Mouse (Mus musculus) forebrain, embryonic 14.5 days (tissue): ENCODE measurements at regions not wholly inside any gene's neighbourhood (a gene's known extent, or its start where the extent isn't known, plus 50 kb on each side); places are given as distances from the start of the nearest gene placed in this dataset.

Experiments used
- ATAC-seq: fragments of 200-750 bp; cut with Nextera tagmentation; 2 replicates; pipeline ENCODE4 v1.8.0; 2017; ENCODE audit warnings: mild to moderate bottlenecking, moderate library complexity
- DNase-seq: peaks from one replicate; pipeline ENCODE4 v3.0.0-alpha.2; 2015; ENCODE audit warnings: low spot score
- H3K27ac ChIP-seq: fragments of 300-500 bp; sonication (generic); 2 replicates; pipeline ENCODE4 v1.5.1; 2014; ENCODE audit warnings: low read depth, mild to moderate bottlenecking, control low read depth, low read length, moderate library complexity
- H3K27me3 ChIP-seq: fragments of 300-500 bp; sonication (generic); replicated peaks from 2 replicates; pipeline ENCODE4 v1.6.1; 2014; ENCODE audit warnings: low read length, control low read depth, mixed read lengths; ENCODE audit not compliant: control insufficient read depth, insufficient read depth
- H3K36me3 ChIP-seq: fragments of 300-500 bp; sonication (generic); 2 replicates; pipeline ENCODE4 v1.6.1; 2014; ENCODE audit warnings: low read length, control low read depth; ENCODE audit not compliant: control insufficient read depth, insufficient read depth
- H3K4me1 ChIP-seq: fragments of 300-500 bp; sonication (generic); 2 replicates; pipeline ENCODE4 v1.6.1; 2014; ENCODE audit warnings: antibody characterized with exemption, low read length, control low read depth; ENCODE audit not compliant: control insufficient read depth, insufficient read depth
- H3K4me2 ChIP-seq: fragments of 300-500 bp; sonication (generic); 2 replicates; pipeline ENCODE4 v1.6.1; 2014; ENCODE audit warnings: mild to moderate bottlenecking, control low read depth, low read length
- H3K4me3 ChIP-seq: fragments of 300-500 bp; sonication (generic); 2 replicates; pipeline ENCODE4 v1.5.1; 2014; ENCODE audit warnings: low read depth, low read length, control low read depth
- H3K9ac ChIP-seq: fragments of 300-500 bp; sonication (generic); 2 replicates; pipeline ENCODE4 v1.6.1; 2014; ENCODE audit warnings: mild to moderate bottlenecking, low read length, control low read depth, moderate library complexity
- H3K9me3 ChIP-seq: fragments of 300-500 bp; sonication (generic); replicated peaks from 2 replicates; pipeline ENCODE4 v1.6.1; 2016; ENCODE audit warnings: low read length, control low read depth, mixed read lengths; ENCODE audit not compliant: control insufficient read depth
- WGBS: fragments of 180-500 bp; shearing (Covaris S2); extraction: QIAGEN DNeasy Blood & Tissue Kit; methylation state at CpG from one replicate; pipeline ENCODE4 v1.1.7; 2014; 5-methylcytosine and 5-hydroxymethylcytosine counted together

DNA sequence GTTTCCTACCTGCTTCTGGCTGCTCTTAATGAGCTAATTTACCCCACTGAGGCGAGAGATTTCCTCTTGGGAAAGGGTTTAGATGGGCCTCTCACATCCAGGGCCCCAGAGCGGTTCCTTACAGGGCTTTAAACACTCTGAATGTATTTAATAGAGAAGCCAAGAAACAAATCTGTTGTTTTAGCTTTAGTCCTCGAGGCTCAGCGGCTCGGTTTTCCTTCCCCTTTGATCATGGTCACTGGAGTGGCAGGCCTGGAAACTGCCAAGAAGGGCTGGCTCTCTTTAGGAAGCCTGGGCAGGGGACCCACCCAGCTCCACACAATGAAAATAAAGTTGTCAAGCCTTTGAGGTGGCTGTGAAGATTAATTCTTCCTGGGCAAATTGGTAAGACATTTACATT, 127.5 kb upstream of the Jag1 start:
- no peaks in the 10 kb centered on the region for H3K36me3 ChIP-seq
- H3K4me2 ChIP-seq, result no peak overlapping the region
- 2% methylated on average over 5 of the region's 5 CpGs for WGBS
- ATAC-seq, result peak; percentile 91
- H3K9ac ChIP-seq, result no peak overlapping the region
- peak; percentile 86 for DNase-seq
- no peaks in the 10 kb centered on the region for H3K9me3 ChIP-seq
- no peaks in the 10 kb centered on the region for H3K27me3 ChIP-seq
- peaks cover 4% of the 10 kb centered on the region for H3K4me1 ChIP-seq
- H3K4me3 ChIP-seq, result no peak overlapping the region
- H3K27ac ChIP-seq, result no peak overlapping the region

DNA sequence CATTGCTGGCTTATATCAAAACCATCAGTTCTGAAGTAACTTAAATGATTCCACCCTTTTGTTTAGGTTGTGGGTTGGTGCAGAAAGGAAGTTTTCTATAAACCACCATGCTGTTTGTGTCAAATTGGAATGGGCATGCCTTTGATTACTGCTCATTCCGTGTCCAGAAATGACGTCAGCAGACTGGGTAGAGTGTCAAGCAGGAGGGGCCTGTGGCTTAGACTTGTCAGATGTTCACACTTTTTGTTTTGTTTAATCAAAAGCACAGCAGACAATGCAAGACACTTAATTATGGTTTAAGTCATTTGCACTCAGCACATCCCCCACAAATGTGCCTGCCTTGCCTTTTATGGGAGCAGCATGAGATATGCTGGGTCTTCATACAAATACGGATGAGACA, 120.5 kb upstream of the Jag1 start:
- DNase-seq (peak; percentile 35), ATAC-seq (peak; percentile 62)
- Histone ChIP-seq H3K27ac (no peak overlapping the region), H3K9ac (no peak overlapping the region), H3K4me2 (no peak overlapping the region), H3K27me3 (no peaks in the 10 kb centered on the region), H3K9me3 (no peaks in the 10 kb centered on the region), H3K36me3 (no peaks in the 10 kb centered on the region), H3K4me1 (peaks cover 5% of the 10 kb centered on the region; the same call in 1 of the 2 replicates), H3K4me3 (no peak overlapping the region)
- 28% methylated on average over 3 of the region's 3 CpGs for WGBS

DNA sequence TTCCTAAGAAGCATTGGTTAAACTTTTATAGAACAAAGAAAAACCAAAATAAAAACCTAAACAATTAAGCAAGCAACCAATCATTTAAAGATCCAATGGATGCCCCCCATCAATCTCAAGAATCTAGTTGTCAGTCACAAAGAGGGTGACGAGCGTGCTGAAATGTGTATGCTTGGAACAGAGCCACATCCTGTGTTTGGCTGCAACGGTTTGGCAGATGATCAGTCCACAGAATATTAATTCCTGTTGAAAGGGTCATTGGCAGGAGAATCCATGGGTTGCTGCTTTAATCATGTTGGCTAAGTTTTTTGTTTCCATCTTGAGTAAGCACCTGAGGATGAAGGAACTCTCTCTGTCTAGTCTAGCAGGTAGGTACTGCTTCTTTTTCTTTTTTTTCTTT, 117.5 kb upstream of the Jag1 start:
- Histone ChIP-seq H3K4me3 (no peak overlapping the region), H3K4me2 (no peak overlapping the region), H3K27ac (no peak overlapping the region), H3K9me3 (no peaks in the 10 kb centered on the region), H3K27me3 (no peaks in the 10 kb centered on the region), H3K36me3 (no peaks in the 10 kb centered on the region), H3K4me1 (peaks cover 13% of the 10 kb centered on the region; the same call in 1 of the 2 replicates), H3K9ac (no peak overlapping the region)
- DNase-seq, result peak; percentile 39
- 49% methylated on average over 3 of the region's 3 CpGs for WGBS
- no peak for ATAC-seq

DNA sequence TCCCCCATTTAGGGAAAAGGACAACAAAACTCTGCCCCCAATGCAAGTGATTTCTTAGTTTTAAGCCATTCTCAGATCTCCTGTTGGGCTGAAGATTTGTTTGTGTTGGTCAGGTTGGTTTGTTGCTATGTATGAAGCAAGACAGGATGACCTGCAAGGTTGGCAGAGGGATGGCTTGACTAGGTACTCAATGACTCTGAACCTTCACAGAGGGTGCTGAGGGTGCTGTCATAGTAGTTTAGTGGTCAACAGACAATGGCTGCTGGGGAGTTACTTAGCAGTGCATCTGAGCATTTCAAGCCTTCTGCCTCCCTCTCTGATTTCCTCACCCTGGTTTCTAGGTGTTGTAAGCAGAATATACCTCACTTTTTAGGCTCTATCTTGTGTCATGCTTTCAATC, 114.7 kb upstream of the Jag1 start:
- Histone ChIP-seq H3K9me3 (no peaks in the 10 kb centered on the region), H3K9ac (no peak overlapping the region), H3K27me3 (no peaks in the 10 kb centered on the region), H3K36me3 (no peaks in the 10 kb centered on the region), H3K27ac (no peak overlapping the region), H3K4me3 (no peak overlapping the region), H3K4me2 (no peak overlapping the region), H3K4me1 (peaks cover 8% of the 10 kb centered on the region; the same call in 1 of the 2 replicates)
- ATAC-seq, result no peak
- no peak for DNase-seq

DNA sequence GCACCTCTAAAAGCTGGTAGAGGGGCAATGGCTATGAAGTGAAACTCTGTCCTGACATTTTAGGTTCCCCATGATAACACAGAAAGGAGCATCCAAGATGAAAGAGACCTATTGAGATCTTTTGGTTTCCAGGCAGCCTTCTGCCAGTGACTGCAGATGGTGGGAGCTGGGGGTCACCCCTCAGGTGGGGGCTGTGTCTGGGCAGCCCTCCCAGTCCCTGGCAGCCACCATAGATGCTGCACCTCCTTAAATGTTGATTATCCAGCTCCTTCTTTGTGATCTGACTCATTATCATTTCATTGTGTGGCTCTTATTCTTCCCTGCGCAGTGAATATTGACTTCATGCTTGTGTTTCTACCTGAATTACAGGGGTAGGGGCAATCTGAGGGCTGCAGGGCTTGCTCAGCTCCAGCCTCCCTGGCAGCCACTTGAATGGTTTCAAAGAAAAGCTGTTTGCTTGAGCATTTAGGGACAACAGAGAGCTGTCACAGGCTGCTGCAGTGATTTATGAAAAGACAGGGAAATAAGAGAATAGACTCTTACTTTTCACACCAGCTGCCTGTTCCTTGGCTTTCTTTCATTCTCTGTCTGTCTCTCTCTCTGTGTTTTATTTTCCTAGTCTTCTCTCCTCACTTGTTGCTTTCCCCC, 113.1 kb upstream of the Jag1 start:
- Histone ChIP-seq H3K4me3 (no peak overlapping the region), H3K9me3 (no peaks in the 10 kb centered on the region), H3K4me1 (peaks cover 8% of the 10 kb centered on the region; the same call in 1 of the 2 replicates), H3K27me3 (no peaks in the 10 kb centered on the region), H3K27ac (no peak overlapping the region), H3K9ac (no peak overlapping the region), H3K36me3 (no peaks in the 10 kb centered on the region), H3K4me2 (no peak overlapping the region)
- ATAC-seq (peak; percentile 82), DNase-seq (peak; percentile 69)
- 5% methylated on average over 1 of the region's 1 CpGs for WGBS

DNA sequence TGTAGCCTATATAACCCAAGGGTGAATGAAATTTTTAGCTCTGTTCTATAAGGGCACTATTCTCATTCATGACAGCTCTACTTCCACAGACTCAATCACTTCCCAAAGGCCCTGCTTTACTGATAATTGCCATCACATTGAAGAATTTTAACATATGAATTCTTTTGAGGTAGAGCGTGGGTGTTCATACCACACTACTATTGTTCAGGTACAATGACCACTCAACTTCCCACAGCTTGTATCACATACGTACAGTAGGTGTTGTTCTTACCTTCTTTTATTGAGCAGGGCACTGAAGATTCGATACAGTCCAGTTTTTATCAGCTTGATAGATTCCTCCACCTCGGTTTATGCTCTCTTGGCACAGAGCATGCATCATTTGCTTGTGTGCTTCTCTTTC, 111.1 kb upstream of the Jag1 start:
- H3K4me3 ChIP-seq, result no peak overlapping the region
- no peak overlapping the region for H3K27ac ChIP-seq
- DNase-seq, result no peak
- 86% methylated on average over 4 of the region's 4 CpGs for WGBS
- H3K9me3 ChIP-seq, result no peaks in the 10 kb centered on the region
- H3K4me1 ChIP-seq, result peaks cover 8% of the 10 kb centered on the region; the same call in 1 of the 2 replicates
- no peak overlapping the region for H3K4me2 ChIP-seq
- H3K27me3 ChIP-seq, result no peaks in the 10 kb centered on the region
- H3K36me3 ChIP-seq, result no peaks in the 10 kb centered on the region
- H3K9ac ChIP-seq, result no peak overlapping the region
- no peak for ATAC-seq

DNA sequence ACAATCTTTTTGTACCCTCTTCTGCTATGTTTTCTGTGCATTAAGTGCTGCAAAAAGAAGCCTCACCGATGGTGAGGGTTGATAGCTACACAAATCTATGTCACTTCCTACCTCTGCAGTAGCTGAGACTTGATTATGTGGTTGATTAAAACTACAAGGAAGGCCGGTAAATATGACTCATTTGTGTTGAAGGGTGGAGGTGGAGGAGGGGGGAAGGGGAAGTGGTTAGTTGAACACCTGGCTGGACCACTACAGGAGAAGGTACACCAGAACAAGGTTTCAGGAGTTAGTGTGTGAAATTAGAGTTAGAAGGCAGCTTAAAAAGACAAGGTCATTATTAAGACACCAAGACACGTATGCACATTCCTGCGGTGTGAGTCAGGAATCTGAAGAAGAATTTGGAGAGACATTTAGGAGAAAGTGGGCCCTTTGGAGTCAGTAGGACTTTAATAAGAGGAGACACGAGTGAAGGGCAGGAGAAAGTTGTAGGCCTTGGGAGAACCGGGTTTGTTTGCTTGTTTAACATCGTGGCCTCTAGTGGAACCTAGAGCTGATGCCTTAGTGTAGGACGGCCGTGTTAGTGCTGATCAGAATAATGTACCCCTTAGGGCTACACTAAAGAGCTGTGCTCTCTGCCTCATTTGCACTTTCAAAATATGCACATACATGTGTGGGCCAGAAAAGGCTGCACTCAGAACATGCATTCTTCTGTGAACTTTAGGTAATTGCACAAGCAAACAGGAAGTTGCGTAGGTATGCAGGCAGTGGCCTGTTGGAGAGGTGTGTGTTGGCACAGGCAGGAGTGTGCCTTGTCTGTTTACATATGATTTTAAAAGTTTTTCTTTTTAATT, 108.5 kb upstream of the Jag1 start:
- Histone ChIP-seq H3K9ac (no peak overlapping the region), H3K4me3 (no peak overlapping the region), H3K27ac (no peak overlapping the region), H3K36me3 (no peaks in the 10 kb centered on the region), H3K4me2 (no peak overlapping the region), H3K4me1 (peaks cover 4% of the 10 kb centered on the region; the same call in 1 of the 2 replicates), H3K27me3 (no peaks in the 10 kb centered on the region), H3K9me3 (no peaks in the 10 kb centered on the region)
- ATAC-seq (no peak), DNase-seq (no peak)
- WGBS, result 89% methylated on average over 10 of the region's 10 CpGs

DNA sequence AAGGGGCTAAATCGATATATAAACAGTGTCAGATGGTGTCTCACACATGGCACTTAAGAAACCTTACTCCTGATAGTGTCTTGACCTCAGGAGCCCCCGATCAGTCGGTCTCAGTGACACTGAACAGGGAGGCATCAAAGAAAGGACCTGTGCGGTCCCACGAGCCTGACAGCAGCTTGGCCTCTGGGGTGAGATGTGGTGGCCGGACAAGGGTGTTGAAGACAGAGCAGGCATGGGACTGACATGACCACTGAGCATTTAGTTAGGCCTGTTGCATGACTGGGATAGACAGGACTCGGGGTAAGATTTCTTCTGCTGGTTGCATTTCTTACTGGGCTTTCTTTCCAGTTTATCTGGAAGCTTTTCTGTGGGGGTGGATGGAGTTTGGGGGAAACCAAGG, 99.3 kb upstream of the Jag1 start:
- WGBS, result 88% methylated on average over 7 of the region's 7 CpGs
- no peak overlapping the region for H3K27ac ChIP-seq
- no peaks in the 10 kb centered on the region for H3K9me3 ChIP-seq
- no peak overlapping the region for H3K4me2 ChIP-seq
- no peak overlapping the region for H3K4me3 ChIP-seq
- no peak overlapping the region for H3K9ac ChIP-seq
- DNase-seq (no peak), ATAC-seq (no peak)
- H3K27me3 ChIP-seq, result no peaks in the 10 kb centered on the region
- H3K4me1 ChIP-seq, result no peaks in the 10 kb centered on the region
- H3K36me3 ChIP-seq, result no peaks in the 10 kb centered on the region

DNA sequence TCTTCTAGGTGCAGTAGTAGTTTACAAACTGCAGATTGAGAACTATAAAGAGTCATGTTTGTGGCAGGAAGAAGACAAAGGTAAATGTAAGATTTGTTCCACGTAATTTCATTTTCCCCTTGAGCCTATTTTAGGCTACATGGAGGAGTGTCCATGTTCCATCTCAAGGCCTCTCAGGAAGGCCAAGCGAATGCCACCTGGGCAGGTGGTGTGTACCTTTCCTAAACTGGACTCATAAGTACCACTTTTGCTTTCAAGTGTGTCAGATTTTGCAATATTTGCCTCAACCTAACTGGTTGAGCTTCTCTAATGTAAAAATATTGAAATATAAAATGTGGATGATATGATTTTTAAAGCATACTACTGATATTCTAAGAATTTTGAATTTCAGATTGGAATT, 91.4 kb upstream of the Jag1 start:
- whole genome bisulfite sequencing, result 95% methylated on average over 2 of the region's 2 CpGs

More for the DNA sequence above, 91.4 kb upstream of the Jag1 start:
- no peak for ATAC-seq
- DNase-seq, result no peak
- no peak overlapping the region for H3K4me3 ChIP-seq
- H3K4me1 ChIP-seq, result no peaks in the 10 kb centered on the region
- H3K4me2 ChIP-seq, result no peak overlapping the region
- no peaks in the 10 kb centered on the region for H3K9me3 ChIP-seq
- H3K27ac ChIP-seq, result no peak overlapping the region
- H3K9ac ChIP-seq, result no peak overlapping the region
- no peaks in the 10 kb centered on the region for H3K27me3 ChIP-seq
- no peaks in the 10 kb centered on the region for H3K36me3 ChIP-seq
